Mouse (Mus musculus): ENCODE results near the gene Camsap3. TPM values are rescaled to one million over a fixed set of nuclear protein-coding genes. Genes with fewer than 3 reads are reported as not detected.

The Camsap3 gene
- polyA plus RNA-seq, 1 experiment from 2014 or later, result 16.4 TPM

- DNase-seq (ENCODE audit: low spot score) (no peak), ATAC-seq (replicated peaks; ENCODE audit: low FRiP score) (peak; percentile 71; the same call in 1 of the 2 replicates)
- Histone ChIP-seq H3K4me3 (ENCODE audit: low read depth, low read length) (no peak overlapping the region), H3K36me3 (ENCODE audit: control insufficient read depth, insufficient read depth, low read length) (no peaks in the 10 kb centered on the region), H3K27ac (ENCODE audit: low read depth, low read length) (no peak overlapping the region), H3K4me2 (ENCODE audit: low read depth, low read length, severe bottlenecking) (peak overlapping the region; percentile 24; the same call in 1 of the 2 replicates), H3K9me3 (ENCODE audit: control insufficient read depth, low read length) (no peaks in the 10 kb centered on the region), H3K4me1 (replicated peaks; ENCODE audit: control insufficient read depth, insufficient read depth, low read length) (no peaks in the 10 kb centered on the region; the same call in 1 of the 2 replicates), H3K27me3 (ENCODE audit: control insufficient read depth, insufficient read depth, low read length) (no peaks in the 10 kb centered on the region), H3K9ac (ENCODE audit: low read length) (no peak overlapping the region)
- whole genome bisulfite sequencing, result 21% methylated on average over 7 of the region's 7 CpGs
Measured at GRCm38 (mm10) chr8:3656725-3657381, 69.8 kb downstream of the Camsap3 start.

Other genes with a start within 250 kb of the Camsap3 start
- gene A430078G23Rik, start 233.9 kb upstream of the Camsap3 start, polyA plus RNA-seq (2014; fragmentation: Nextera tagmentation; extraction: Ambion mirVana), result not detected in 2 replicates
- 10.4 and 12.3 TPM in 2 replicates for gene Arhgef18, start 194.3 kb upstream of the Camsap3 start, polyA plus RNA-seq (2014; fragmentation: Nextera tagmentation; extraction: Ambion mirVana)
- gene Pex11g, start 119.6 kb upstream of the Camsap3 start, polyA plus RNA-seq (2014; fragmentation: Nextera tagmentation; extraction: Ambion mirVana), result 2.9 and 3.8 TPM in 2 replicates
- gene Tex45, start 116.4 kb upstream of the Camsap3 start, polyA plus RNA-seq (2014; fragmentation: Nextera tagmentation; extraction: Ambion mirVana), result 0.33 TPM in 1 of 2 replicates, not detected in the other
- 34.1 and 35.1 TPM in 2 replicates for gene Zfp358, start 94.2 kb upstream of the Camsap3 start, polyA plus RNA-seq (2014; fragmentation: Nextera tagmentation; extraction: Ambion mirVana)
- gene Mcoln1, start 86.8 kb upstream of the Camsap3 start, polyA plus RNA-seq (2014; fragmentation: Nextera tagmentation; extraction: Ambion mirVana), result 56.6 and 56.7 TPM in 2 replicates
- 19.2 and 25.0 TPM in 2 replicates for gene Pnpla6, start 71.9 kb upstream of the Camsap3 start, polyA plus RNA-seq (2014; fragmentation: Nextera tagmentation; extraction: Ambion mirVana)
- gene C330021F23Rik, start 19.3 kb upstream of the Camsap3 start, polyA plus RNA-seq (2014; fragmentation: Nextera tagmentation; extraction: Ambion mirVana), result 7.2 and 7.8 TPM in 2 replicates
- 64.9 and 72.4 TPM in 2 replicates for gene Xab2, start 34.0 kb downstream of the Camsap3 start, polyA plus RNA-seq (2014; fragmentation: Nextera tagmentation; extraction: Ambion mirVana)
- gene Pet100, start 34.3 kb downstream of the Camsap3 start, polyA plus RNA-seq (2014; fragmentation: Nextera tagmentation; extraction: Ambion mirVana), result 88.2 and 93.2 TPM in 2 replicates
- gene Pcp2, start 38.3 kb downstream of the Camsap3 start, polyA plus RNA-seq (2014; fragmentation: Nextera tagmentation; extraction: Ambion mirVana), result 0.51 TPM in 1 of 2 replicates, not detected in the other
- gene Stxbp2, start 43.7 kb downstream of the Camsap3 start, polyA plus RNA-seq (2014; fragmentation: Nextera tagmentation; extraction: Ambion mirVana), result 36.7 and 37.2 TPM in 2 replicates
- gene Retn, start 68.5 kb downstream of the Camsap3 start, polyA plus RNA-seq (2014; fragmentation: Nextera tagmentation; extraction: Ambion mirVana), result 0.41 and 0.68 TPM in 2 replicates
- gene Mcemp1, start 78.5 kb downstream of the Camsap3 start, polyA plus RNA-seq (2014; fragmentation: Nextera tagmentation; extraction: Ambion mirVana), result 0.29 TPM in 1 of 2 replicates, not detected in the other
- gene Fcor, start 85.1 kb downstream of the Camsap3 start, polyA plus RNA-seq (2014; fragmentation: Nextera tagmentation; extraction: Ambion mirVana), result 9.3 and 12.1 TPM in 2 replicates
- 34.3 and 42.9 TPM in 2 replicates for gene Trappc5, start 89.0 kb downstream of the Camsap3 start, polyA plus RNA-seq (2014; fragmentation: Nextera tagmentation; extraction: Ambion mirVana)
- gene Fcer2a, start 106.9 kb downstream of the Camsap3 start, polyA plus RNA-seq (2014; fragmentation: Nextera tagmentation; extraction: Ambion mirVana), result 0.16 and 0.24 TPM in 2 replicates
- gene Clec4g, start 133.4 kb downstream of the Camsap3 start, polyA plus RNA-seq (2014; fragmentation: Nextera tagmentation; extraction: Ambion mirVana), result 0.20 and 0.56 TPM in 2 replicates
- gene Cd209a, start 161.7 kb downstream of the Camsap3 start, polyA plus RNA-seq (2014; fragmentation: Nextera tagmentation; extraction: Ambion mirVana), result not detected in 2 replicates

Measured in forebrain, embryonic 11.5 days (tissue).